Mouse (Mus musculus): ENCODE measurements at regions not wholly inside any gene's neighbourhood (a gene's known extent, or its start where the extent isn't known, plus 50 kb on each side); places are given as distances from the start of the nearest gene placed in this dataset.

GRCm38 (mm10) chr10:23610485-23610884, 176.6 kb downstream of the Rps12 start:
- no peak for DNase-seq (ENCODE audit: low read depth, low spot score)

GRCm38 (mm10) chr10:23610046-23610445, 177.0 kb downstream of the Rps12 start:
- no peak for DNase-seq (ENCODE audit: low read depth, low spot score)

- no peak for DNase-seq (ENCODE audit: low read depth, low spot score)
These were observed 177.7 kb downstream of the Rps12 start for GRCm38 (mm10) chr10:23609270-23609914.

GRCm38 (mm10) chr10:23600701-23601100, 186.4 kb downstream of the Rps12 start:
- DNase-seq (ENCODE audit: low read depth, low spot score), result no peak

GRCm38 (mm10) chr10:23595541-23595940, 191.5 kb downstream of the Rps12 start:
- no peak for DNase-seq (ENCODE audit: low read depth, low spot score)

- DNase-seq (ENCODE audit: low read depth, low spot score), result no peak
These were observed 206.8 kb downstream of the Rps12 start for GRCm38 (mm10) chr10:23580230-23580629.

GRCm38 (mm10) chr10:23571013-23571412, 216.1 kb downstream of the Rps12 start:
- no peak for DNase-seq (ENCODE audit: low read depth, low spot score)

GRCm38 (mm10) chr10:23569386-23569785, 217.7 kb downstream of the Rps12 start:
- DNase-seq (ENCODE audit: low read depth, low spot score), result no peak

- DNase-seq (ENCODE audit: low read depth, low spot score), result no peak
These were observed 211.8 kb upstream of the Eya4 start for GRCm38 (mm10) chr10:23562273-23562885.

GRCm38 (mm10) chr10:23559980-23560658, 209.5 kb upstream of the Eya4 start:
- DNase-seq (ENCODE audit: low read depth, low spot score), result no peak

GRCm38 (mm10) chr10:23557828-23558227, 207.2 kb upstream of the Eya4 start:
- DNase-seq (ENCODE audit: low read depth, low spot score), result no peak

- no peak for DNase-seq (ENCODE audit: low read depth, low spot score)
These were observed 198.6 kb upstream of the Eya4 start for GRCm38 (mm10) chr10:23549207-23549606.

- DNase-seq (ENCODE audit: low read depth, low spot score), result no peak
These were observed 197.7 kb upstream of the Eya4 start for GRCm38 (mm10) chr10:23548322-23548721.

GRCm38 (mm10) chr10:23542712-23543111, 192.1 kb upstream of the Eya4 start:
- DNase-seq (ENCODE audit: low read depth, low spot score), result no peak

- no peak for DNase-seq (ENCODE audit: low read depth, low spot score)
These were observed 191.3 kb upstream of the Eya4 start for GRCm38 (mm10) chr10:23541914-23542313.

- no peak for DNase-seq (ENCODE audit: low read depth, low spot score)
These were observed 184.1 kb upstream of the Eya4 start for GRCm38 (mm10) chr10:23534636-23535035.

- DNase-seq (ENCODE audit: low read depth, low spot score), result no peak
These were observed 181.6 kb upstream of the Eya4 start for GRCm38 (mm10) chr10:23531964-23532758.

- DNase-seq (ENCODE audit: low read depth, low spot score), result no peak
These were observed 180.1 kb upstream of the Eya4 start for GRCm38 (mm10) chr10:23530715-23531114.

- no peak for DNase-seq (ENCODE audit: low read depth, low spot score)
These were observed 176.2 kb upstream of the Eya4 start for GRCm38 (mm10) chr10:23526796-23527195.

GRCm38 (mm10) chr10:23522664-23523063, 172.1 kb upstream of the Eya4 start:
- DNase-seq (ENCODE audit: low read depth, low spot score), result no peak

- DNase-seq (ENCODE audit: low read depth, low spot score), result no peak
These were observed 143.1 kb upstream of the Eya4 start for GRCm38 (mm10) chr10:23493647-23494046.

GRCm38 (mm10) chr10:23492971-23493370, 142.4 kb upstream of the Eya4 start:
- no peak for DNase-seq (ENCODE audit: low read depth, low spot score)

All from retina, postnatal 7 days (tissue).